Mouse (Mus musculus) stomach, postnatal 0 days (tissue): Measurements from ENCODE around the gene Sbf2.

Experiments
- CTCF ChIP-seq: IDR thresholded peaks from 2 replicates; pipeline ENCODE4 v1.5.1; 2016; ENCODE audit warnings: antibody characterized with exemption, low read depth, mild to moderate bottlenecking, moderate library complexity
- EP300 ChIP-seq: optimal IDR thresholded peaks from 2 replicates; pipeline ENCODE3; 2016; ENCODE audit warnings: antibody characterized with exemption

DNA sequence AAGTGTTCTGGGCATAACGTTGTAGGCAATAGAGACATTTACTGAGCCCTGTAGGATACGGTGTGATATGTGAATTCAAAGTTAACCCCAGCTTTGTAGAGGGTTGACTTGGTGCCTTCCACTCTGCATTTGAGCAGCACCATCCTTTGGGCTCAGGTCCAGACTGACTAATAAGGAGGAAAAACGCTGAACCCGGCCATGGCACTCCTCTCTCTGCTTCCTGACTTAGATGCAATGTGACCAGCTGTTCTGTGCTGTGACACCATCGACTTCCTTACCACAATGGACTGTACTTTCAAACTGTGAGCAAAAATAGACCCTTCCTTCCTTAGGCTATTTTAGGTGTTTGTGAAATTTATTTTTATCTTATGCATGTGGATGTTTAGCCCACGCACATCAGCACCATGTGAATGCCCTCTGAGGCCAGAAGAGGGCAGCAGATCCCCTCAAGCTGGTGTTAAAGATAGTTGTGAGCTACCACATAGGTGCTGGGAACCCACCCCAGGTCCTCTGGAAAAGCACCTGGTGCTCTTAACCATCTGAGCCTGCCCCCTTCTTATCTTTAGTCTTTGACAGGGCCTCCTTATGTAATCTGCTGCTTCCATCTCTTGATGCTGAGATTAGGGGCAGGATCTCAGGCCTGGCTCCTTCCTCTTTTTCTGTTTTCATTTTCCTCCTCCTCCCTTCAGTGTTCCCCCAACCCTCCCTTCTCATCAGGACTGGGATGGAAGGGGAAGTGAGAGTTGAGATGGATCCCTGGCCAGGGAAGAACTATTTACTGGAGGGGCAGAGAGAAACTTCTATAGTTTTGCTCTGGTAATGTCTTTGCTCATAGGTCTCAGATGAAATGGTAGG is 34.6 kb upstream of the Sbf2 start:
- TF ChIP-seq CTCF, result peak; percentile 45
- no peak for TF ChIP-seq EP300
